Mouse (Mus musculus) G1E (cell line): ENCODE results near the gene Zfyve27.

ENCODE experiments used
- CTCF ChIP-seq: IDR thresholded peaks from 2 replicates; pipeline ENCODE4 v1.5.1; 2012; ENCODE audit warnings: low read depth, low read length, inconsistent platforms, mixed read lengths
- POLR2AphosphoS5 ChIP-seq: IDR thresholded peaks from 2 replicates; pipeline ENCODE4 v1.6.1; 2012; ENCODE audit warnings: low read depth, low read length, inconsistent platforms; ENCODE audit not compliant: insufficient replicate concordance

DNA sequence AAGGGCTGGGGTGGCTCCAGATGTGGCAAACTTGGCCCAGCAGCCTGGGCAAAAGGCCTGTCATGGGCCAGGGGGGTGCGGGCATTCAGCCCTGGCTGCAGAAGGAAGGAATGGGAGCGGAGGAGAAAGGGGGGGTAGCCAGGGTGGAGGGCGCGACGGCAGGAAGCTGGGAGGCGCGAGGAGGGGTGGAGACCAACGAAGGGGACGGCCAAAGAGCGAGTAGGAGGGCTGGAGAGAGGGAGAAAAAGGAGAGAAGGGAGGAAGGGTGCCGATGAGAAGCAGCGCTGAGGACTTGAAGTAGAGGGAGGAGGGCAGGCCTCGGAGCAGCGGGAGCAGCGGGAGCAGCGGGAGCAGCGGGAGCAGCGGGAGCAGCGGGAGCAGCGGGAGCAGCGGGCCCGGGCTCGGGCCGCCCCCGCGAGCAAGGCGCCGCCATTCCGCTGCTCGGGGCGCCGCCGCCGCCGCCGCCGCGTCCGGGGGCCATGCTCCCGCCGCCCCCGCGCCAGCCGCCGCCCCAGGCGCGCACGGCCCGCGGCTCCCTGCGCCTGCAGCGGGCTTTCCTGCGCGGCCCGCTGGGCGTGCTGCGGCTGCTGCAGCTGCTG is 16.5 kb upstream of the Zfyve27 start, which contains the start of gene Marveld1:
- TF ChIP-seq CTCF: no peak
- TF ChIP-seq POLR2AphosphoS5: no peak
